1 mouse cellular context compared by ENCODE assay signal in the genomic region with DNA sequence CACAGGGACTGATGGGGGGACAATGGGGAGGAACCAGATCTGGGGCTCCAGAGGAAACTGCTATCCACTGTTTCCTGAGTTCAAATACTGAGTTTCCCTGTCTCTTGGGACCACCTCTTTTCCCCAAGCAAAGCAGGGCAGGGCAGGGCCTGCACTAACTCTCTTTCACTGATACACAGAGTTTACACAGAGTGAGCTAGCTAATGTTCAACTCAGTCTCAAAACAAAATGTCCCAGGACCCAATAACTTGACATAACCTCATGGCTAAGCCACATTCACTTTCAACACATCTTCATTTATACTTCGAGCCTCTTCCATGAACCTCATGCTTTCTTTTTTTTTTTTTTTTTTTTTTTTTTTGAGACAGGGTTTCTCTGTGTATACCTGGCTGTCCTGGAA.
TF ChIP-seq lines count a peak whose summit lies in the region.

No protein-coding gene starts in this region.

TF ChIP-seq in MEL, 35 proteins besides CTCF, POLR2A, EP300 and RAD21:
- no peak for TF ChIP-seq MXI1 (IDR thresholded peaks at IDR 0.05; ENCODE audit: low read depth, low read length)
- TF ChIP-seq POLR2AphosphoS2 (IDR thresholded peaks at IDR 0.05; ENCODE audit: low read length), result 0 out of 2 replicates have a peak, but pooled peaks have one; percentile 7
- peak; percentile 49 for TF ChIP-seq ZNF384 (IDR thresholded peaks at IDR 0.05; ENCODE audit: low read depth, low read length)
TF ChIP-seq in MEL: peak in this region for 2.
